Mouse (Mus musculus): Measurements from ENCODE around the gene Mapk12. TPM values are rescaled to one million over a fixed set of nuclear protein-coding genes. Genes with fewer than 3 reads are reported as not detected.

The Mapk12 gene
- total and polyA plus RNA-seq, 2 experiments, result 2.1 to 2.4 TPM

GRCm38 (mm10) chr15:89152312-89152711 is 11.8 kb upstream of the Mapk12 start:
- Histone ChIP-seq H3K36me3 (ENCODE audit: control insufficient read depth, insufficient read depth, low read length) (peaks cover 10% of the 10 kb centered on the region), H3K79me2 (ENCODE audit: control insufficient read depth, insufficient read depth, low read length) (no peaks in the 10 kb centered on the region), H3K9ac (ENCODE audit: low read depth, low read length) (no peak overlapping the region), H3K27me3 (ENCODE audit: control insufficient read depth, insufficient read depth, low read length) (peaks cover 12% of the 10 kb centered on the region; the same call in 1 of the 2 replicates), H3K27ac (replicated peaks; ENCODE audit: insufficient read depth, low read depth, low read length) (no peak overlapping the region), H3K4me3 (ENCODE audit: insufficient read depth, low read depth, low read length) (no peak overlapping the region), H3K4me1 (ENCODE audit: control insufficient read depth, insufficient read depth, low read length) (peaks cover 2% of the 10 kb centered on the region; the same call in 1 of the 2 replicates)
- DNase-seq (ENCODE audit: extremely low read depth, low read depth, low spot score), result no peak
- TF ChIP-seq POLR2A (IDR thresholded peaks at IDR 0.05; ENCODE audit: extremely low read depth, insufficient read depth, low read length) (no peak), CTCF (IDR thresholded peaks at IDR 0.05; ENCODE audit: low read depth, low read length) (no peak)

- Histone ChIP-seq H3K27ac (replicated peaks; ENCODE audit: insufficient read depth, low read depth, low read length) (no peak overlapping the region), H3K9ac (ENCODE audit: low read depth, low read length) (no peak overlapping the region), H3K27me3 (ENCODE audit: control insufficient read depth, insufficient read depth, low read length) (peaks cover 22% of the 10 kb centered on the region), H3K36me3 (ENCODE audit: control insufficient read depth, insufficient read depth, low read length) (peaks cover 1% of the 10 kb centered on the region; the same call in 1 of the 2 replicates), H3K4me1 (ENCODE audit: control insufficient read depth, insufficient read depth, low read length) (peaks cover 2% of the 10 kb centered on the region; the same call in 1 of the 2 replicates), H3K4me3 (ENCODE audit: insufficient read depth, low read depth, low read length) (peak overlapping the region; percentile 13; the same call in 1 of the 2 replicates), H3K79me2 (ENCODE audit: control insufficient read depth, insufficient read depth, low read length) (no peaks in the 10 kb centered on the region)
- DNase-seq (ENCODE audit: extremely low read depth, low read depth, low spot score), result no peak
- WGBS, result 15% methylated on average over 13 of the region's 13 CpGs
- TF ChIP-seq CTCF (IDR thresholded peaks at IDR 0.05; ENCODE audit: low read depth, low read length) (no peak), POLR2A (IDR thresholded peaks at IDR 0.05; ENCODE audit: extremely low read depth, insufficient read depth, low read length) (no peak)
Measured at GRCm38 (mm10) chr15:89150041-89150390, 9.5 kb upstream of the Mapk12 start.

GRCm38 (mm10) chr15:89149271-89150040 is 9.0 kb upstream of the Mapk12 start, which contains the start of gene Mapk11:
Gene Mapk11, minus strand, starts transcription at chr15:89149628.
- H3K36me3 ChIP-seq (ENCODE audit: control insufficient read depth, insufficient read depth, low read length), result no peaks in the 10 kb centered on the region
- peak within 1 kb of the TSS; percentile 74 for H3K9ac ChIP-seq (ENCODE audit: low read depth, low read length)
- peaks cover 2% of the 10 kb centered on the region; the same call in 1 of the 2 replicates for H3K4me1 ChIP-seq (ENCODE audit: control insufficient read depth, insufficient read depth, low read length)
- H3K27ac ChIP-seq (replicated peaks; ENCODE audit: insufficient read depth, low read depth, low read length), result no peak within 1 kb of the TSS
- H3K79me2 ChIP-seq (ENCODE audit: control insufficient read depth, insufficient read depth, low read length), result no peaks in the 10 kb centered on the region
- under 1% methylated on average over 53 of the region's 61 CpGs for WGBS
- DNase-seq (ENCODE audit: extremely low read depth, low read depth, low spot score), result no peak
- TF ChIP-seq POLR2A (IDR thresholded peaks at IDR 0.05; ENCODE audit: extremely low read depth, insufficient read depth, low read length) (no peak), CTCF (IDR thresholded peaks at IDR 0.05; ENCODE audit: low read depth, low read length) (no peak)
- H3K4me3 ChIP-seq (ENCODE audit: insufficient read depth, low read depth, low read length), result peak within 1 kb of the TSS; percentile 86
- H3K27me3 ChIP-seq (ENCODE audit: control insufficient read depth, insufficient read depth, low read length), result peaks cover 22% of the 10 kb centered on the region

GRCm38 (mm10) chr15:89148496-89149270 is 8.2 kb upstream of the Mapk12 start:
- Histone ChIP-seq H3K4me3 (ENCODE audit: insufficient read depth, low read depth, low read length) (peak overlapping the region; percentile 86), H3K27me3 (ENCODE audit: control insufficient read depth, insufficient read depth, low read length) (peaks cover 22% of the 10 kb centered on the region), H3K27ac (replicated peaks; ENCODE audit: insufficient read depth, low read depth, low read length) (no peak overlapping the region)

GRCm38 (mm10) chr15:89147895-89148294 is 7.4 kb upstream of the Mapk12 start:
- Histone ChIP-seq H3K4me3 (ENCODE audit: insufficient read depth, low read depth, low read length) (no peak overlapping the region), H3K9ac (ENCODE audit: low read depth, low read length) (no peak overlapping the region), H3K4me1 (ENCODE audit: control insufficient read depth, insufficient read depth, low read length) (peaks cover 2% of the 10 kb centered on the region; the same call in 1 of the 2 replicates), H3K27ac (replicated peaks; ENCODE audit: insufficient read depth, low read depth, low read length) (no peak overlapping the region), H3K27me3 (ENCODE audit: control insufficient read depth, insufficient read depth, low read length) (peaks cover 22% of the 10 kb centered on the region), H3K36me3 (ENCODE audit: control insufficient read depth, insufficient read depth, low read length) (no peaks in the 10 kb centered on the region), H3K79me2 (ENCODE audit: control insufficient read depth, insufficient read depth, low read length) (no peaks in the 10 kb centered on the region)
- no peak for DNase-seq (ENCODE audit: extremely low read depth, low read depth, low spot score)
- TF ChIP-seq POLR2A (IDR thresholded peaks at IDR 0.05; ENCODE audit: extremely low read depth, insufficient read depth, low read length) (no peak), CTCF (IDR thresholded peaks at IDR 0.05; ENCODE audit: low read depth, low read length) (no peak)
- WGBS, result 72% methylated on average over 4 of the region's 4 CpGs

More at GRCm38 (mm10) chr15:89148496-89149270, 8.2 kb upstream of the Mapk12 start:
- H3K79me2 ChIP-seq (ENCODE audit: control insufficient read depth, insufficient read depth, low read length), result no peaks in the 10 kb centered on the region
- TF ChIP-seq POLR2A (IDR thresholded peaks at IDR 0.05; ENCODE audit: extremely low read depth, insufficient read depth, low read length), result no peak
- TF ChIP-seq CTCF (IDR thresholded peaks at IDR 0.05; ENCODE audit: low read depth, low read length), result no peak
- 16% methylated on average over 25 of the region's 25 CpGs for WGBS
- no peak for DNase-seq (ENCODE audit: extremely low read depth, low read depth, low spot score)
- peaks cover 2% of the 10 kb centered on the region; the same call in 1 of the 2 replicates for H3K4me1 ChIP-seq (ENCODE audit: control insufficient read depth, insufficient read depth, low read length)
- H3K9ac ChIP-seq (ENCODE audit: low read depth, low read length), result peak overlapping the region; percentile 74
- H3K36me3 ChIP-seq (ENCODE audit: control insufficient read depth, insufficient read depth, low read length), result no peaks in the 10 kb centered on the region

Data from liver, adult 2 months (tissue).